8 mouse cellular contexts compared by ENCODE assay signal in genomic region chr3:109026462-109026990, GRCm38 (mm10). TPM values are rescaled to one million over a fixed set of nuclear protein-coding genes. Genes with fewer than 3 reads are reported as not detected.
DNase-seq lines count a peak whose midpoint lies in the region; ATAC-seq and TF ChIP-seq lines count a peak whose summit lies in the region.

No protein-coding gene starts in this region.

- ATAC-seq in kidney, embryonic 16.5 days (ENCODE audit: low FRiP score, low TSS enrichment), result 0 out of 2 replicates have a peak, but pooled peaks have one; percentile 21
- no peak for ATAC-seq in activated CD4-positive, CD25-positive, alpha-beta regulatory T cell, adult 4 months

- peaks cover 21% of the 10 kb centered on the region for H3K4me1 ChIP-seq in kidney, embryonic 16.5 days (ENCODE audit: insufficient read depth, low read length)
- peaks cover 54% of the 10 kb centered on the region for H3K4me1 ChIP-seq in midbrain, embryonic 10.5 days

- intact Hi-C loops in left cerebral cortex, adult 2 months (cut with DNase I), result loop anchor here (2.0 kb wide), 1 partner anchor 116 kb away; the partner anchor contains the start of gene Prpf38b

- peak overlapping the region; percentile 68 for H3K4me3 ChIP-seq in left cerebral cortex, adult 2 months
- peak overlapping the region; percentile 73 for H3K4me3 ChIP-seq in kidney, embryonic 16.5 days (ENCODE audit: low read length)
- H3K4me3 ChIP-seq in midbrain, embryonic 10.5 days, result peak overlapping the region; percentile 70

- peak; percentile 5; the same call in 1 of the 2 replicates for TF ChIP-seq CTCF in left cerebral cortex, adult 2 months (IDR thresholded peaks at IDR 0.05)

- peak overlapping the region; percentile 70; the same call in 1 of the 2 replicates for H3K27ac ChIP-seq in left cerebral cortex, adult 2 months
- peak overlapping the region; percentile 41 for H3K27ac ChIP-seq in kidney, embryonic 16.5 days (ENCODE audit: low read length)
- peak overlapping the region; percentile 86 for H3K27ac ChIP-seq in midbrain, embryonic 10.5 days (replicated peaks)

- H3K4me2 ChIP-seq in kidney, embryonic 16.5 days (replicated peaks; ENCODE audit: low read depth, low read length), result peak overlapping the region; percentile 81

- WGBS in kidney, embryonic 16.5 days, result 5% methylated on average over 15 of the region's 15 CpGs
- 11% methylated on average over 15 of the region's 15 CpGs for WGBS in midbrain, embryonic 10.5 days

- no peaks in the 10 kb centered on the region for H3K9me3 ChIP-seq in kidney, embryonic 16.5 days (ENCODE audit: low read length)
- no peaks in the 10 kb centered on the region for H3K9me3 ChIP-seq in midbrain, embryonic 10.5 days (replicated peaks)

- peak overlapping the region; percentile 88 for H3K9ac ChIP-seq in kidney, embryonic 16.5 days (replicated peaks; ENCODE audit: low read length)

- DNase-seq in left cerebral cortex, adult 2 months (ENCODE audit: extremely low spot score in 1 of 2, low spot score in 2 of 2), result no peak
- DNase-seq in left cerebral cortex, adult 8-10 months (ENCODE audit: low spot score in 2 of 2), result no peak
- peak; percentile 23 for DNase-seq in c-Kit-positive CD71-positive TER-119-negative erythroid progenitor cells, embryonic 14.5 days (ENCODE audit: low read depth)
- DNase-seq in heart, adult 18-20 months, result peak; percentile 58 to 65
- DNase-seq in midbrain, embryonic 10.5 days (ENCODE audit: low spot score), result peak; percentile 20
- no peak for DNase-seq in ovary, postnatal 36 days (ENCODE audit: low spot score)

- H3K36me3 ChIP-seq in kidney, embryonic 16.5 days (ENCODE audit: insufficient read depth, low read length), result no peaks in the 10 kb centered on the region
- H3K36me3 ChIP-seq in midbrain, embryonic 10.5 days, result no peaks in the 10 kb centered on the region

- H3K27me3 ChIP-seq in kidney, embryonic 16.5 days (ENCODE audit: insufficient read depth, low read length), result no peaks in the 10 kb centered on the region
- H3K27me3 ChIP-seq in midbrain, embryonic 10.5 days (ENCODE audit: low read depth, poor library complexity, severe bottlenecking), result peaks cover 5% of the 10 kb centered on the region

RNA-seq across cellular contexts. Expression of gene Fam102b, which starts 0.9 kb away (rescaled TPM):
- total RNA-seq in left cerebral cortex, adult 2 months (2021), result 10 to 100 TPM; 29.6 to 35.0 TPM
- 10 to 100 TPM; 39.1 to 42.0 (median 40.4) TPM for total RNA-seq in left cerebral cortex, adult 8-10 months (2022)
- total RNA-seq in heart, adult 18-20 months (2021), result 10 to 100 TPM; 13.0 to 13.8 TPM
- polyA plus RNA-seq in kidney, embryonic 16.5 days (2015; fragmentation: Nextera tagmentation; extraction: Ambion mirVana), result 3.3 and 4.1 TPM in 2 replicates
- polyA plus RNA-seq in midbrain, embryonic 10.5 days (2016; fragmentation: Nextera tagmentation; extraction: Ambion mirVana), result 4.2 and 5.3 TPM in 2 replicates
- polyA plus RNA-seq in activated CD4-positive, CD25-positive, alpha-beta regulatory T cell, adult 4 months (2017; shearing (Covaris generic)), result 1 to 10 TPM; 3.2 to 4.4 TPM

RNA-seq across cellular contexts. Expression of gene Slc25a54, which starts 53.7 kb away (rescaled TPM):
- total RNA-seq in left cerebral cortex, adult 2 months (2021), result not detected
- total RNA-seq in left cerebral cortex, adult 8-10 months (2022), result not detected
- not detected for total RNA-seq in heart, adult 18-20 months (2021)
- not detected in 2 replicates for polyA plus RNA-seq in kidney, embryonic 16.5 days (2015; fragmentation: Nextera tagmentation; extraction: Ambion mirVana)
- polyA plus RNA-seq in midbrain, embryonic 10.5 days (2016; fragmentation: Nextera tagmentation; extraction: Ambion mirVana), result not detected in 2 replicates
- polyA plus RNA-seq in activated CD4-positive, CD25-positive, alpha-beta regulatory T cell, adult 4 months (2017; shearing (Covaris generic)), result not detected

Comparison
In these comparisons a context has a peak if more than half of its experiments do, and no peak if none do; other contexts are left out.
1. DNase-seq: peak in c-Kit-positive CD71-positive TER-119-negative erythroid progenitor cells, embryonic 14.5 days (single experiment), heart, adult 18-20 months (2 of 2) and midbrain, embryonic 10.5 days (single experiment); none in left cerebral cortex, adult 2 months (0 of 2), left cerebral cortex, adult 8-10 months (0 of 2) and ovary, postnatal 36 days (single experiment).
2. Peak in every context shown above with its lines, with median percentiles within 50 percentile points of each other: H3K27ac ChIP-seq and H3K4me3 ChIP-seq.